Mouse (Mus musculus) kidney, postnatal 0 days (tissue): ENCODE results near the gene Nceh1. TPM values are rescaled to one million over a fixed set of nuclear protein-coding genes. Genes with fewer than 3 reads are reported as not detected.

Source experiments
- ATAC-seq: fragments of 200-750 bp; cut with Nextera tagmentation; replicated peaks from 2 replicates; pipeline ENCODE4 v1.8.0; 2017; ENCODE audit warnings: low read depth, moderate number of reproducible peaks, moderate TSS enrichment, moderate library complexity; ENCODE audit not compliant: low FRiP score
- DNase-seq: peaks from one replicate; pipeline ENCODE4 v3.0.0-alpha.2; 2016; ENCODE audit warnings: low spot score
- H3K27ac ChIP-seq: fragments of 300-500 bp; sonication (generic); 2 replicates; pipeline ENCODE4 v1.5.1; 2014; ENCODE audit warnings: mild to moderate bottlenecking
- H3K27me3 ChIP-seq: fragments of 300-500 bp; sonication (generic); 2 replicates; pipeline ENCODE4 v1.6.1; 2014; ENCODE audit warnings: low read length, mixed read lengths; ENCODE audit not compliant: insufficient read depth
- H3K36me3 ChIP-seq: fragments of 300-500 bp; sonication (generic); 2 replicates; pipeline ENCODE4 v1.6.1; 2014; ENCODE audit warnings: low read length, mixed read lengths; ENCODE audit not compliant: insufficient read depth
- H3K4me1 ChIP-seq: fragments of 300-500 bp; sonication (generic); replicated peaks from 2 replicates; pipeline ENCODE4 v1.6.1; 2014; ENCODE audit warnings: antibody characterized with exemption, low read length, mixed read lengths; ENCODE audit not compliant: insufficient read depth
- H3K4me2 ChIP-seq: fragments of 300-500 bp; sonication (generic); 2 replicates; pipeline ENCODE4 v1.6.1; 2014; ENCODE audit warnings: mild to moderate bottlenecking, low read length, moderate library complexity, mixed read lengths
- H3K4me3 ChIP-seq: fragments of 300-500 bp; sonication (generic); replicated peaks from 2 replicates; pipeline ENCODE4 v1.5.1; 2014; ENCODE audit warnings: low read depth, low read length
- H3K9ac ChIP-seq: fragments of 300-500 bp; sonication (generic); 2 replicates; pipeline ENCODE4 v1.6.1; 2014; ENCODE audit warnings: low read depth, low read length
- H3K9me3 ChIP-seq: fragments of 300-500 bp; sonication (generic); replicated peaks from 2 replicates; pipeline ENCODE4 v1.6.1; 2016; ENCODE audit warnings: low read length, inconsistent platforms, mixed read lengths
- CTCF ChIP-seq: IDR thresholded peaks from 2 replicates; pipeline ENCODE4 v1.5.1; 2016; ENCODE audit warnings: antibody characterized with exemption, low read depth, mild to moderate bottlenecking, moderate library complexity
- WGBS: fragments of 180-500 bp; shearing (Covaris S2); extraction: QIAGEN DNeasy Blood & Tissue Kit; methylation state at CpG from one replicate; pipeline ENCODE4 v1.1.7; 2014; 5-methylcytosine and 5-hydroxymethylcytosine counted together
- polyA plus RNA-seq: library from polyadenylated mRNA; unstranded; fragments of >200 nt; fragmentation: Nextera tagmentation; extraction: Ambion mirVana; gene quantifications from 2 replicates; pipeline ENCODE4 v1.2.1, GENCODE M21; 2015

The Nceh1 gene
- polyA plus RNA-seq, 1 experiment from 2014 or later = 47.7 TPM

DNA sequence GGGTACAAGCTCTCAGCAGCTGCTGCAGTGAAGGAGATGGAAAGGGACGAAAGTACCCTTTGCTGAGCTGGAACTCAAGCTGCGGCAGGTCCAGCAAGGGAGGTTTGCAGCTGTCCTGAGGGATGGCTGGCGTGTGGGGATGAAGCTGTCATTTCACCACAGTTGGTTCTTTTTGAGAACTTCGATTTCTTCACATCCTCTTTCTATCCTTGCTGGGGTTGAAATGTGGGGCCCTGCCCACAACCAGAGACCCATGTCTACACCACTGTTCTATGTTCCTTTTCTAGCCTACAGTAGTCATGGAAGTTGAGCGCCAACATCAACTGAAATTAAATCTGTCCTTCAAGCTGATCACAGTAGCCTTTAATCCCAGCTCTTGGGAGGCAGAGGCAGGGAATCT is 35.8 kb downstream of the Nceh1 start:
- no peak for ATAC-seq
- no peak for DNase-seq
- Histone ChIP-seq H3K9ac (no peak overlapping the region), H3K9me3 (no peaks in the 10 kb centered on the region), H3K4me3 (no peak overlapping the region), H3K36me3 (no peaks in the 10 kb centered on the region), H3K27ac (no peak overlapping the region), H3K4me1 (no peaks in the 10 kb centered on the region), H3K4me2 (no peak overlapping the region), H3K27me3 (no peaks in the 10 kb centered on the region)
- no peak for TF ChIP-seq CTCF
- 84% methylated on average over 5 of the region's 5 CpGs for WGBS

DNA sequence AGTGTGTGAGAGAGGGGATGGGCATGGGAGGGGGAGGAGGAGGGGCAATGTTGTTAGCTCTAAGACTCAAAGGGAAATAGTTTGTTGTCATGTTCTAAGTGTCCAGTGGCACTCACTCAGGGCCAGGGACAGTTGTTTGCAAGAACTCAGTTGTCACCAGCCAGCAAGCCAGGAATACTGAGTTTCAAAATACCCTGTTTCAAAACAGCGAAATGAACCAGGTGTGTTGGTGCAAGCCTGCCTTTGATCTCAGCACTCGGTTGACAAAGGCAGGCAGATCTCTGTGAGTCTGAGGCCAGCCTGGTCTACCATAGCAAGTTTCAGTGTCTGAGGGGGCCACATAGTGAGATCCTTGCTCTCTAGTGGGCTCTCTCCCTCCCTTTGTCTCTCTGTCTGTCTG is 39.3 kb downstream of the Nceh1 start:
- no peak for TF ChIP-seq CTCF
- H3K27me3 ChIP-seq = no peaks in the 10 kb centered on the region
- DNase-seq (no peak), ATAC-seq (no peak)
- H3K36me3 ChIP-seq = no peaks in the 10 kb centered on the region
- WGBS = 70% methylated on average over 2 of the region's 2 CpGs
- no peak overlapping the region for H3K9ac ChIP-seq
- H3K9me3 ChIP-seq = no peaks in the 10 kb centered on the region
- no peak overlapping the region for H3K27ac ChIP-seq
- H3K4me3 ChIP-seq = no peak overlapping the region
- H3K4me1 ChIP-seq = no peaks in the 10 kb centered on the region
- no peak overlapping the region for H3K4me2 ChIP-seq

GRCm38 (mm10) chr3:27222488-27222887 is 39.7 kb downstream of the Nceh1 start:
- WGBS = 82% methylated on average over 17 of the region's 17 CpGs
- H3K36me3 ChIP-seq = no peaks in the 10 kb centered on the region
- no peaks in the 10 kb centered on the region for H3K9me3 ChIP-seq
- TF ChIP-seq CTCF = no peak
- H3K27ac ChIP-seq = no peak overlapping the region
- no peak overlapping the region for H3K9ac ChIP-seq
- H3K4me2 ChIP-seq = no peak overlapping the region
- no peak overlapping the region for H3K4me3 ChIP-seq
- no peak for DNase-seq
- ATAC-seq = no peak
- H3K27me3 ChIP-seq = no peaks in the 10 kb centered on the region
- H3K4me1 ChIP-seq = no peaks in the 10 kb centered on the region

DNA sequence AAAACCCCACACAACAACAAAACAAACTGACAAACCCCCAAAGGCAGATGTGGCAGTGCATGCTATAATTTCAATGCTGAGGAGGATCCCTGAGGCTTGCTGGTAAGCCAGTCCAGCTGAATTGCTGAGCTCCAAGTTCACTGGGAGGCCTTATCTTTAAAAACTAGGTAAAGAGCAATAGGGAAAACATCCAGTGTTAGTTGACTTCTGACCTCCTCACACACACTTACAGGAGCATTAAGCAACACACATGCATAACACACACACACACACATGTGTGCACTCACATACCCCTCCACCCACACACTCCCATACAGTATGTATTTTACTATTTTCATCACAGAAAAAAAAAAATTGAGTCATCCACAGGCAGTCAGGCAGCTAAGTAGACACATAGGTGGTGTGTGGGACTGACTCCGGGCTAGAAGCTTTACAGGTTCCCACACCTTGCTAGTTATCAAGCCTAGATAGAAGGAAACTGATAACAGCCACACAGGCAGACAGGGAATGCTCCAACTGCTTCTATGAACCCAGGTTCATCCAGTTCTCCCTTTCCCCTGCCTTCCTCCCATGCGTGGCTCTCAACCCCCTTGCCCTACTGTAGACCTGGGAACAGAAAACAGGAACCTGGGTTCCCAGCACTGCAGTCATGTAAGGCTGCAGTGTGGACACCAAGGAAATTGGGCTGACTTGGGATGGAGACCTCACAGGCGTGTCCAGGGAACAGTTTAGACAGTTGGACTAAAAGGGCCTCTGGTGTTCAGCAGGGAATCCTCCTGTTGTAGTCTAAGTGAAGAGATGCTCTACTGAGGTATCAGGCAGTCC is 45.1 kb downstream of the Nceh1 start:
- no peak for TF ChIP-seq CTCF
- Histone ChIP-seq H3K27ac (no peak overlapping the region), H3K4me2 (no peak overlapping the region), H3K27me3 (no peaks in the 10 kb centered on the region), H3K4me3 (no peak overlapping the region), H3K9me3 (no peaks in the 10 kb centered on the region), H3K36me3 (no peaks in the 10 kb centered on the region), H3K4me1 (no peaks in the 10 kb centered on the region), H3K9ac (no peak overlapping the region)
- DNase-seq (no peak), ATAC-seq (no peak; the same call in 1 of the 2 replicates)
- 84% methylated on average over 3 of the region's 3 CpGs for WGBS

GRCm38 (mm10) chr3:27228530-27229309 is 46.0 kb downstream of the Nceh1 start:
- Histone ChIP-seq H3K9me3 (no peaks in the 10 kb centered on the region), H3K9ac (no peak overlapping the region), H3K4me3 (no peak overlapping the region), H3K36me3 (no peaks in the 10 kb centered on the region), H3K27me3 (no peaks in the 10 kb centered on the region), H3K4me2 (no peak overlapping the region), H3K4me1 (no peaks in the 10 kb centered on the region), H3K27ac (no peak overlapping the region)
- DNase-seq (no peak), ATAC-seq (no peak)
- WGBS = 81% methylated on average over 11 of the region's 11 CpGs
- TF ChIP-seq CTCF = peak; percentile 65

GRCm38 (mm10) chr3:27233361-27233760 is 50.6 kb downstream of the Nceh1 start:
- TF ChIP-seq CTCF = no peak
- Histone ChIP-seq H3K36me3 (no peaks in the 10 kb centered on the region), H3K27ac (no peak overlapping the region), H3K4me3 (no peak overlapping the region), H3K27me3 (no peaks in the 10 kb centered on the region), H3K4me2 (no peak overlapping the region), H3K4me1 (no peaks in the 10 kb centered on the region), H3K9ac (no peak overlapping the region), H3K9me3 (no peaks in the 10 kb centered on the region)
- ATAC-seq = no peak
- WGBS = 69% methylated on average over 4 of the region's 4 CpGs
- DNase-seq = no peak
